Mouse (Mus musculus) ZHBTc4 (cell line): Measurements from ENCODE around the gene 1700037C18Rik.

Experiments
- DNase-seq: peaks from one replicate; pipeline ENCODE4 v3.0.0-alpha.2; 2011; ENCODE audit warnings: low read depth, low spot score

The 1700037C18Rik gene

DNA sequence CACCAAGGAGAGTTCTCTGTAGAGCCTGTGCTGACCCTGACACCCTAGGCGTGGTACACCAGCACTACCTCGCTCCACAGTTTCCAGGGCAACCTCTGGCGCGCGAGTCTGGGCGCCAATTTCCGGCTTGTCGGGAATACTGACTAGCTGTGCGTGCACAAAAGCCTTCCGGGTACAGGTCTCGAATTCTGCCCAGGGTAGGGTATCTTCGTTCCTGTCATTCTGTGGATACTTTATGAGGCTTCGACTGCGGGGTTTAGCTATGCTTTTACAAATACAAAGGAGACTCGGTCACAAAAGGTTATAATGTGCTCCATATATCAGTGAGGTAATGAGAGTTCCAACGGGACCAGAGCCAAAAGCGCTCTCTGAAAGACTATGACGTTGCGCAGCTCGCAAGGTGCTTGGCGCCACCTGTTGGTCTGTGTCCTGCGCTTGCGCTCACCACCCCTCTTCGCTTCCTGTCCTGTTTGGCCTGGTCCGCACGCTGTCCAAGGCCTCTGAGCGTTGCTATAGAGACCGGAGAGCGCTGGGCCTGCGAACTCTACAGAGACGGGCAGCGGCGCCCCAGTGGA is at the start of gene 1700037C18Rik, which contains the start of gene Cluap1:
Gene 1700037C18Rik, minus strand, starts transcription at position 153 of the 575 bp plus-strand sequence.
Gene Cluap1, plus strand, starts transcription at position 265 of the 575 bp plus-strand sequence.
- peak; percentile 96 for DNase-seq

DNA sequence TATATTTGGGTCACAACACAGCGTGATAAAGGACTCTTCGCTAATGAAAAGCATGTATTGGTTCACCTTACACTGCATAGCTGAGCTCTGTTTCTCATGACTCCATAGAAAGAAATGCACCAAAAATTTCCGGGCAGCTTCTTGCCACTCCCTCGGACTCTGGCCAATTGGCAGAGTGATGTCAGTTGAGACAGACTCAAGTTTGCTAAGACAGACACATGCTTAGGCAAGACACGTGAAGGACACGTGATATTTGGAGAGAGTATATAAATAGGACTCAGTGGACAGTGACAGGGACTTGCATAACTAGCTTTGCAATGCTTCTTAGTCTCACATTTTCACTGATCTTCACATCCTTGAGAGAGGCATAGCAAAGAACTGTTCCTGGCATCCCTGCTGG is 47.9 kb upstream of the 1700037C18Rik start:
- DNase-seq, result no peak

- DNase-seq, result no peak
Measured at GRCm38 (mm10) chr16:3951141-3951540, 42.7 kb upstream of the 1700037C18Rik start.

DNA sequence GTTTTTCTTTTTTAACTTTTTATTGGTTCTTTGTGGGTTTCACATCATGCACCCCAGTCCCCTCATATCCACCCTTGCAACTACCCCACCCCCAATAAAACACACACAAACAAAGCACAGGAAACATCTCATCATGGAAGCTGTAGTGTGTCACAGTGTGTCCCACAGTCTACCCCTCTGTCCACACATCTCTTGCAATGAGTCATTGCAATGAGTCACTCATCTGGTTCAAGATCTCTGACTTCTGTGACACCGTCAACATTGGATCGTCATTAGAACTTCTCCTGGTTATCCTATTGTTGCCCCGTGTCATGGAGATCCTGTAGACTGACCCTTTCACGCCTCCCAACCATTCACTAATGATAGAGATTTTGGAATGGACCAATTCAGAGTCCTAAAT is 26.2 kb upstream of the 1700037C18Rik start:
- DNase-seq, result no peak

- DNase-seq, result no peak
Measured at GRCm38 (mm10) chr16:3934091-3934490, 25.6 kb upstream of the 1700037C18Rik start.

DNA sequence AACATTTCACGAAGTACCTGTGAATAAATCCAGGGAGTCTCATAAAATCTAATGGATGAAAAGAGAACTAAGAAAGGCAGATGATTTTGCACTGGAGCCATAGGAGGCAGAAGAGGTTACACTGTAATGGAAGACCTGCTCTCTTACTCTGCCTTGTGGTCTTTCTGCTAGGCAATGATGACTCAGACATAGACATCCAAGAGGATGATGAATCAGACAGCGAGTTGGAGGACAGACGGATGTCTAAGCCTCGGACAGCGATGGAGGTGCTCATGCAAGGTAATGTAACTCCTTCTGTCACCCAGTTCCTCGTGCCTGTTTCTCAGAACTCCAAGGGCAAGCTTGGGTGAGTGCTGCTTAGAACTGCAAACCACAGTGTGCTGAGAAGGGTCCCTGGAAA is 25.0 kb upstream of the 1700037C18Rik start:
- DNase-seq, result no peak

DNA sequence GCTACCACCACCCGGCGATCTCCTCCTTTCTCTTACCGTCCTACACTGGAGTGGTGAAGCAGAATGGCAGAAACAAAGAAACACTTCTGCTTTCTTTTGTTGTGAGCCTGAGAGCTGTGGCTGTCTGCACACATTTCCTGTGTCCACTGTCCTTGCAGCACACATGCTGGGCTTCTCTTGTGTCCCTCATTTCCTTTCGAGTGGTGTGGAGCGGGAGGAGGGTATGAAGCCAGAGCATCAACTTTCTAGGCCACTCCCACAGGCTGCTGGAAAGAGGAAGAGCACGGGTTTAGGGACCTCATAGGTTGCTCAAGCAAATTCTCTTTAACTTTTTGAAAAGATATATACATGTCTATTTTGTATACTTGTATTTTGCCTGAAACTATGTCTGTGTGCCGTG is 20.7 kb upstream of the 1700037C18Rik start:
- peak; percentile 15 for DNase-seq

- no peak for DNase-seq
Measured at GRCm38 (mm10) chr16:3928582-3928981, 20.1 kb upstream of the 1700037C18Rik start.

DNA sequence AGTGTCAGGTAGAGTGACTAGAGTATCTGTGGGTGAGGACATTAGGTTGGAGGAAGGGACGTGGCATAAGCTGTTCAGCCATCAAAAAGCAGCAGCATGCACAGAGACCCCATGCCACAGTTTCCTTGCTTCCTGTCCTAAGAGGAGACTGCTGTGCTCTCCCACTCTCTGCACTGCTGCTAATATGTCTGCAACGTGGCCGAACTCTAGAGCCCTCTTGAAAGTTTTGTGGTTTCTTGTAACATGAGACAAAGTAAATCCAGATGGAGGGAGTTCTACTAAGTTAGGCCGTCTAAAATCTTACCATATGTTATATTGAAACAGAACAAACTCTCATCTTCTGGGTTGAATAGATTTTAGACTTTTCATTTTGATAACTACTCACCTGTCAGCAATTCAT is 15.5 kb upstream of the 1700037C18Rik start:
- no peak for DNase-seq

- no peak for DNase-seq
Measured at GRCm38 (mm10) chr16:3923515-3923914, 15.0 kb upstream of the 1700037C18Rik start.

GRCm38 (mm10) chr16:3920756-3921155 is 12.3 kb upstream of the 1700037C18Rik start:
- DNase-seq, result no peak

DNA sequence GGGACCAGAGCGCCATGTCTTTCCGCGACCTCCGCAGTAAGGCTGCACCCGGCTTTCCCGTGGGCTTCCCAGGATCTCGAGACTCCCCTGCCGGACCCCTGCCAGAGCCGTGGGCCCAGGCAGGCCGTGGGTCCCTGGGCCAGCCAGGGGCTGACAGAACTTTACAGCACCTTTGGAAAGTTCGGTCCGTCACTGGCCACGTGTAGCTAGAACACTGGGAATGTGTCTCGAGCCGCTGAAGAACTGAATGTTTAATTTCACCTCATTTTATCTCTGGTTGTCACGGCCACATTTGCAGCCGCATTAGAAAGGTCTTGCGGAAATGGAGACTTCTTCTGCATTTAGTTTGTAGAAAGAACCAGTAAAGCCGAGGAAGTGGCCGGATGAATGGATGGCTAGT is 629 bp upstream of the 1700037C18Rik start:
- no peak for DNase-seq

DNA sequence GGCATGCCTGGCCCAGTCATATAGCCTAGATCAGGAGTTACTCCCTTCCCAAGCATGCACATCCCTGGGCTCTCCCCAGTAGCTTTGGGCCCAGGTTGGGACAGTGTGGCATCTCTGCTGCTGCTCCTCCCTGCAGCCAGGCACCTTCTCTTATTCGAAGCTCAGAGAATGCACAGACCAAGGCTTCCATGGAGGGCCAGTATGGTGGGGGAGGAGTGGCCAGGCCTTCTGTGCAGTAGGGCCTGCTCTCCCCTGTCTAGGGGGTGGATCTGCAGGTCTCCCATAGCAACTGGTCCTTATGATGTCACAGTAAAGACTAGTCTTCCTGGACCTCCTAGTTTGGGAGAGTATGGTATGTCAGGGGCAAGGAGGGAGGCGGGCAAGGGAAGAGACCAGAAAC is 1.0 kb downstream of the 1700037C18Rik start:
- no peak for DNase-seq

GRCm38 (mm10) chr16:3896553-3896952 is 11.9 kb downstream of the 1700037C18Rik start:
- no peak for DNase-seq

DNA sequence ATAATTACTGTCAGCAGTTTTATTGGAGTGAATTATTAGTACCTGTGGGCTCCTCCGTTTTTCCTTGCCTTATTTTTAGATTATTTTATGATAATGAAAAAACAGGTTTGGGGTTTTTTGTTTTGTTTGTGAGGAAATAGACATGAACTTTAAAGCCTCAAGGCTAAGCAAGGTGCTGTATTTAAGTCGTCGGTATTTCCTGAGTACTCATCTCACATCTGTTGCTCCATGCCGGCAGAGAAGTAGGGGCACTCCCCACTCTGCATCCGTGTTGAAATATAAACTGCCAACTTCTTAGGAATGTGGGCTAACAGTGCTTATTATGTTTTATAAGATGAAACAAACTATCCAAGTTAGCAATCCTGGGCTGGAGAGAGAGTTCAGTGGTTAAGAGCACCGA is 12.4 kb downstream of the 1700037C18Rik start:
- no peak for DNase-seq

DNA sequence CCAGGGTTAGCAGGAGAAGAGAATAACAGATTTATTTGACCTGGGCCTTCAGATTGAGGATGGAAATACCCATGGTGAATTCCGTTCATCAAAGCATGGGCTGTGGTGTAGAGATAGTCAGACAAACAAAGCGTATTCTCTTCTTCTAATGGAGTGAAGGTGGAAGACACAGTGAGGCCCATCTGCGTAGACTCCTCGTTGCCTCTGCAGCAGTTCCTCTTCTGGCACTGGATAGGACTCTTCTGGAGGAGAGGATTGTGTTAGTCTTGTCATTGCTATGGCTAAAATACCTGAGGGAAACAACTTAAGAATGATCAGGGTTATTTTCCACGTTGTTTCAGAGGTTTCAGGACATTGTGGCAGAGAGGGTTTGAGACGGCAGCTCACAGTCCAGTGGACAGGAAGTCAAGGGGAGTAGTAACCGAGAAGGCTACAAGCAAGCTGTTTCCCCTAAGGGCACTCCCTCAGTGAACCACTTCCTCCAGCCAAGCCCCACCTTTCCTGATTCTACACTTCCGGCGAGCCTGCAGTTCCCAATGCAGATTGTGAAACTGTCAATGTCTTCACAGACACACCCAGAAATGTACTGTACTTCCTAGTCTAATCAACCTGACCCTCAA is 13.2 kb downstream of the 1700037C18Rik start:
- DNase-seq, result peak; percentile 76

- DNase-seq, result no peak
Measured at GRCm38 (mm10) chr16:3893739-3894138, 14.8 kb downstream of the 1700037C18Rik start.

- no peak for DNase-seq
Measured at GRCm38 (mm10) chr16:3891621-3892295, 16.7 kb downstream of the 1700037C18Rik start.

- DNase-seq, result no peak
Measured at GRCm38 (mm10) chr16:3885065-3885670, 23.3 kb downstream of the 1700037C18Rik start.

DNA sequence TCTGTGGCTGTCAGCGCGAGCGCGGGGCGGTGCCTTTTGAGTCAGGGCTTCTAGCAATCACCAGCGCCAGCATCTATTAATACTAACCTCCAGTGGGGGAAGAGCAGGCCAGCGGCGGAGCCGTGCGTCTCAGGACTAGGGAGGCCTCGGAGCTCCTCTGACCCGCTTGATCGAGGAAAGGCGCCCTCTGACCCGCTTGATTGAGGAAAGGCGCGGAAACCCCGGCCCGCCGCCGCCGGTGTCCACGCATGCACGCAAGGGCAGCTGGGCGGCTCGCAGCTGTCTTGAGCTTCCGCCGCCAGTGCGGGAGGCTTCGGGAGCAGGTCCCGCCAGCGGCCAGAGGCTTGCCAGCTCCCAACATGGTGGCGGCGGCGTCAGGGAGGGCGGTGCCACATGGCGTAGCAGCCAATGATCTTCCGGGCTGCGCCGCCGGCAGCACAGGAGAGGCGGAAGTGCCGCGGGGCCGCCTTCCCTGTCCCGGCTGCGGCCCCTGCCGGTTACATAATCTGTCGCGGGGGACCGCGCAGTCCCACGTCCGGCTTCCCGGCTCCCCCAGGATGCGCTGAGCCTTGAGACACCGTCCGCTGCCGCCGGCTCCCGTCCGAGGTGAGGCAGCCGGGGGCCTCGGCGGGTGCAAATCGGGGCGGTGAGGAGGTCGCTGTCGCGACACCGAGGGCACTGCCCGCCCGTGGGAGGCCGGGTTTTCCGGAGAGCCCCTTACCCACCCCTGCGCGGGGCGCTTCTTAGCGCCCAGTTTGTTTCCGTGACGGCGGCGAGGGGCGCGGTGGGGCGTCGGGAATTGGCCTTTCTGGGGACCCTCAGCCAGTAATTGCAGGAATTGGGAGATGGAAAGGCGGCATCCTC is 24.1 kb downstream of the 1700037C18Rik start, which contains the start of the genes Zfp597 and Gm20695:
Gene Zfp597, minus strand, starts transcription at position 361 of the 864 bp plus-strand sequence.
Gene Gm20695, plus strand, starts transcription at position 448 of the 864 bp plus-strand sequence.
- peak; percentile 97 for DNase-seq

DNA sequence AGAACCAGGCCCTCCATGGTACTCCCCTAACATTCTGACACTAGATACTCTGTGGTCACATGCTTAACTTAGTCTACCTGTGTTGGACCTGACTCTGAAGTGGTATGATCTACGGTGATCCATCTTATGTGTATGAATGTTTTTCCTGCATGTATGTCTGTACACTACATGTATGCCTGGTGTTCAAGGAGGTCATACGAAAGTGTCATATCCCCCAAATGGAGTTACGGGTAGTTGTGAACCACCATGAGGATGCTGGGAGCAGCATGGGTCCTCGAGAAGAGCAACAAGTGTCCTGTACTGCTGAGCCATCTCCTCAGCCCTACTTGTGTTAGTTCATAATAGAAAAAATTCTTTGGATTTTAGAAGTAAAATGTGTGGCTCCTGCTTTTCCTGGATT is 32.1 kb downstream of the 1700037C18Rik start:
- no peak for DNase-seq
